Mouse (Mus musculus): ENCODE data around the gene Etv5.

GRCm38 (mm10) chr16:22436106-22436505 lies 3.4 kb downstream of the Etv5 start:
- TF ChIP-seq CTCF (IDR thresholded peaks at IDR 0.05; ENCODE audit: borderline replicate concordance, extremely low read depth, insufficient read depth, insufficient read length), result no peak
- TF ChIP-seq POLR2A (IDR thresholded peaks at IDR 0.05; ENCODE audit: borderline replicate concordance, extremely low read depth, insufficient read depth, insufficient read length, poor library complexity, severe bottlenecking), result no peak
